Mouse (Mus musculus) cortical plate, adult 2 months (tissue): Measurements from ENCODE around the gene Shisa5. TPM values are rescaled to one million over a fixed set of nuclear protein-coding genes. Genes with fewer than 3 reads are reported as not detected.

ENCODE experiments used
- H3K27ac ChIP-seq: fragments of 200-500 bp; 2 replicates; pipeline ENCODE4 v1.5.1; 2012; ENCODE audit warnings: low read length, control low read depth, inconsistent platforms; ENCODE audit not compliant: insufficient read depth
- H3K4me1 ChIP-seq: fragments of 200-500 bp; 2 replicates; pipeline ENCODE4 v1.6.1; 2011; ENCODE audit warnings: low read length; ENCODE audit not compliant: control insufficient read depth, insufficient read depth
- H3K4me3 ChIP-seq: fragments of 200-500 bp; 2 replicates; pipeline ENCODE4 v1.5.1; 2011; ENCODE audit warnings: mild to moderate bottlenecking, low read length, control low read depth; ENCODE audit not compliant: insufficient read depth
- CTCF ChIP-seq: fragments of 200-500 bp; IDR thresholded peaks from 2 replicates; pipeline ENCODE4 v1.5.1; 2011; ENCODE audit warnings: mild to moderate bottlenecking, control low read depth, low read length; ENCODE audit not compliant: insufficient read depth; ENCODE audit errors: extremely low read depth
- POLR2A ChIP-seq: fragments of 200-500 bp; IDR thresholded peaks from 2 replicates; pipeline ENCODE4 v1.6.1; 2011; ENCODE audit warnings: mild to moderate bottlenecking, low read length, control low read depth; ENCODE audit not compliant: insufficient read depth; ENCODE audit errors: extremely low read depth
- polyA plus RNA-seq: library from polyadenylated mRNA; depleted of rRNA; stranded (reverse); fragments of >200 nt; gene quantifications from 2 replicates; pipeline ENCODE4 v1.2.3, GENCODE M21; 2012

Gene Shisa5
- polyA plus RNA-seq, 1 experiment, result 125 TPM

DNA sequence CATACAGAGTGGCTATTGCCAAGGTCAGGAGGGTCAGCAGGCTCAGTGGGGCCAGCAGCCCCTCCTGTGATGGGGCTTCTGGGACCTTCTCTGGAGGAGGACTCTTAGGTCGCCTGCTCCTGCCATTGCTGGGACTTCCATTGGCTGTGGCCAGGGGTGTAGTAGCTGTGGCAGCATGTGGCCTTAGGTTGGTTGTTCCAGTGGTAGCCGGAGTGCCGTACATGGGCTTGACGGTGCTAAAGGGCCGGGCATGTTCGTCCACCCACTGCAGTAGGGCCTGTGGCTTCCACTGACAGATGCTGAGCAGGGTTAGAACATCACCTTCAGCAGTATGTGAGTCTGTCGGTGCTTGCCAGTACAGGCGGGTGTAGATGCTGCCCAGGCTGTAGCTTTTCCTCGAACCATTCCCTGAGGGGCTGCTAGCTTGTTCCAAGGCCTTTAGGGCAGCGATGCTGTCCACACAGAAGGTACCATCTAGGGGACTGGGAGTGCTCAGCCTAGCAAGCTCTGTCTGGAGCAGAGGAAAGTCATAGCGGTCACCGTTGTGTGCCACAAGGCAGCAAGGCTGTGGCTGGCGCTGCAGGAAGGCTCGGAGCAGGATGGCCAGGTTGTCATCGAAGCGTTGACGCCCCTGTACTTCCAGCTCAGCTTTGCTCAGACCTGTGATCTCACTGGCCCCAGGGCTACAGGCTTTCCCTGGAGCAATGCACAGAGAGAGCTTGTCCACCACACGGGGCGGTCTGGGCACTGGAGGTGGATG, 19.8 kb downstream of the Shisa5 start:
- TF ChIP-seq CTCF, result no peak
- no peak for TF ChIP-seq POLR2A
- H3K4me1 ChIP-seq, result peaks cover 7% of the 10 kb centered on the region
- peak overlapping the region; percentile 62; the same call in 1 of the 2 replicates for H3K27ac ChIP-seq
- H3K4me3 ChIP-seq, result peak overlapping the region; percentile 31; the same call in 1 of the 2 replicates

GRCm38 (mm10) chr9:109059136-109059903, 21.0 kb downstream of the Shisa5 start, which contains the start of gene Trex1:
TSS of gene Trex1 (minus strand) at chr9:109059734.
- peaks cover 7% of the 10 kb centered on the region for H3K4me1 ChIP-seq
- peak; percentile 93 for TF ChIP-seq POLR2A
- TF ChIP-seq CTCF, result peak; percentile 92
- H3K27ac ChIP-seq, result peak within 1 kb of the TSS; percentile 62
- H3K4me3 ChIP-seq, result peak within 1 kb of the TSS; percentile 31

- no peak overlapping the region for H3K4me3 ChIP-seq
- peaks cover 6% of the 10 kb centered on the region for H3K4me1 ChIP-seq
- no peak for TF ChIP-seq POLR2A
- H3K27ac ChIP-seq, result no peak overlapping the region
These were observed 22.0 kb downstream of the Shisa5 start for GRCm38 (mm10) chr9:109060184-109060897.

DNA sequence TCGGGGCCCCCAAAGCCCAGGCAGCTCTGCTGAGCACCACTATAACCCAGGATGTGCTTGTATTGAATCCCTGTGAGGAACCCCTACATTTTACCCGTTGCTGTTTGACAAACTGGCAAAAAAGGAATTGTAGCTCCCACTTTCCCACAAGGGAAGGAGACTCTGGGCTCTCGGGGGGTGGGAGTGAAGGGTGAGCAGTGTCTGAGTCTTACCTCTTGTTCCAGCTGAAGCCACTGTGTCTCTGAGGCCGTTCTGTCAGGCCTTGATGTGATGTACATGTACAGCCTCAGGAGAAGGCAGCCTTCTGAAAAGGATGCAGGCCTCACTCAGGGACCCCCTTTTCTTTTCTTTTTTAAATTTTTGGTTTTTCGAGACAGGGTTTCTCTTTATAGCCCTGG, 22.5 kb downstream of the Shisa5 start:
- Histone ChIP-seq H3K4me1 (peaks cover 3% of the 10 kb centered on the region; the same call in 1 of the 2 replicates), H3K4me3 (no peak overlapping the region), H3K27ac (no peak overlapping the region)
- TF ChIP-seq CTCF, result no peak

DNA sequence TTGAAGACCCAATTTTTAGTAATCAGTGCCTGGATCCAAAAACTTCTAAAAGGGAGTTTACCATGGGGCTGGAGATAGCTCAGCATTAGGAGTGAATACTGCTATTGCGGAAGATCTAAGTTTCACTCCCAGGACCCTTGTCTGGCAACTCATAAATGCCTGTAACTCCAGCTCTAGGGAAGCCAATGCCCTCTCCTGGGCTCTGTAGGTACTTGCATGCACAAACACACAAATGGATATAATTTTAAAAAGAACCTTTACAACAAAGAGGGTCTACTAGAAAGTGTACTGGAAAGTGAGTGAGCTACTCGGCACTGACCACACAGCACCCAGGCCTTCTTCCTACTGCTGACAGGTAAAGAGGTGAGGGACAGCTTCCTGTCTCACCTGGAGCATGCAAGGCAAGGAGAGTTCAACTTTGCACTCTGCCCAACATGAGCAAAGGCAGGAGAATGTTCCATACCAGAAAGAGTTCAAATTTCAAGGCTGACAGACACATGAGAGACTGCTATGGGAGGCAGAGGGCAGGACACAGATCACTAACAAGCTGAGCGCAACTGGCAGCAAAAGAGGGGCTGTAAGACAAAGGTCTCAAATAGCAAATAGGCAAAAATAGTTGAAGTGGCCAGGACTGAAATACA, 29.9 kb downstream of the Shisa5 start:
- Histone ChIP-seq H3K4me3 (no peak overlapping the region), H3K4me1 (peaks cover 1% of the 10 kb centered on the region; the same call in 1 of the 2 replicates), H3K27ac (no peak overlapping the region)
- TF ChIP-seq POLR2A, result no peak
- TF ChIP-seq CTCF, result no peak

- Histone ChIP-seq H3K27ac (peak within 1 kb of the TSS; percentile 78), H3K4me1 (peaks cover 6% of the 10 kb centered on the region; the same call in 1 of the 2 replicates), H3K4me3 (peak within 1 kb of the TSS; percentile 95)
- TF ChIP-seq CTCF (no peak), POLR2A (peak; percentile 87)
These were observed 35.6 kb downstream of the Shisa5 start, which contains the start of gene Atrip for GRCm38 (mm10) chr9:109073661-109074573. TSS of gene Atrip (minus strand) at chr9:109074124.

DNA sequence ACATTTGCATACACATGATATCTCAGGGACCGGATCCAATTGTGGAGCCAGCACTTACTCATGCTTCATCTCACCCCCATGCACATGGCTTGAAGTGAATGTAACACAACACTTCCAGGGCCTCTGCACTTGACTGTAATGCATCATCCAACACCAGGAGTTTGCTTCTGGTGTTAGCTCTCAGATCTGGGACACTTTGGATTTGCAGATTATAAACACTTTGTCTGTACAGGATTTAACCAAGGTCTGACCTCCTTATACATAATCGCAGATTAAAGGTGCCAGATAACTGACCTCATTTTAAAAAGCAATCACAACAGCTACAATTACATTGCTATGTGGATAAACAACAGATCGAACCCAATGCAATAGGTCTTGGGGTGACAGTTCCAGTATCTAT, 42.2 kb downstream of the Shisa5 start:
- Histone ChIP-seq H3K4me1 (peaks cover 3% of the 10 kb centered on the region; the same call in 1 of the 2 replicates), H3K4me3 (no peak overlapping the region), H3K27ac (no peak overlapping the region)
- no peak for TF ChIP-seq POLR2A
- TF ChIP-seq CTCF, result no peak

DNA sequence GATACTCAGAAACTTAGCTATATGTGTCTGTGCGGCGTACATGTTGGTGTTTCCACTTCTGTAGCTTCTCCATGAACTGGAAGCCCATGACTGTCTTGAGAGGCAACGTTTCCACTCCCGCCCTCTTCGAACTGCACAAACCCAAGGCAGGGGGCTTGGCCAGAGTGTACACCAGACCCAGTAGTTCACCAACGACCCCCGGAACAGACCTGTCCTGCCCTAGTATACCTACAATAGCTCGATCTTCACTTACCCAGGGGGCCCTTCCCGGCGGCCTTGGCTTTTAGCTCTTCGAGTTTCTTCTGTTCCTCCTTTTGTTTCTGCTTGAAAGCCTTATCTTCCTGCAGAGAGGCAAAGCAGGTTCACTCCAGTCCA, 43.4 kb downstream of the Shisa5 start:
- peak overlapping the region; percentile 48 for H3K4me3 ChIP-seq
- no peak overlapping the region for H3K27ac ChIP-seq
- peaks cover 3% of the 10 kb centered on the region; the same call in 1 of the 2 replicates for H3K4me1 ChIP-seq
- TF ChIP-seq CTCF, result no peak
- TF ChIP-seq POLR2A, result no peak
